In genomic region chr12:83534190-83534589, GRCm38 (mm10) we compare ENCODE assay signal across 16 mouse cellular contexts.
"Had no signal": no experiment of that assay in that cellular context is flagged by ENCODE, and none has a peak within 500 bp of the region (broad histone marks: within the 10 kb centered on the region; RNA-seq: fewer than 3 reads in every experiment).

No protein-coding gene starts in this region.

- H3K27me3 ChIP-seq: midbrain, embryonic 12.5 days; neural tube, embryonic 13.5 days; neural tube, embryonic 15.5 days had no signal

- H3K9me3 ChIP-seq: midbrain, embryonic 10.5 days; midbrain, embryonic 12.5 days; neural tube, embryonic 13.5 days; neural tube, embryonic 15.5 days had no signal

- DNase-seq: lung, adult 18-20 months; lung, embryonic 14.5 days; lung, postnatal 10 days; lung, postnatal 4 days; midbrain, embryonic 14.5 days; retina, postnatal 1 day; right cerebral cortex, postnatal 14 days; spleen, adult 18-20 months; thymus, adult 2 months; thymus, postnatal 25 days; thymus, postnatal 4 days had no signal

- H3K27ac ChIP-seq: midbrain, embryonic 10.5 days; midbrain, embryonic 12.5 days; neural tube, embryonic 13.5 days; neural tube, embryonic 15.5 days had no signal

- H3K4me3 ChIP-seq: midbrain, embryonic 10.5 days; midbrain, embryonic 12.5 days; myocyte; neural tube, embryonic 13.5 days; neural tube, embryonic 15.5 days had no signal
